Comparison of ENCODE assay signal across 11 mouse cellular contexts in genomic region chr8:110793511-110793910, GRCm38 (mm10). TPM values are rescaled to one million over a fixed set of nuclear protein-coding genes. Genes with fewer than 3 reads are reported as not detected.
DNase-seq lines count a peak whose midpoint lies in the region; ATAC-seq and TF ChIP-seq lines count a peak whose summit lies in the region.
"Had no signal": no experiment of that assay in that cellular context is flagged by ENCODE, and none has a peak within 500 bp of the region (broad histone marks: within the 10 kb centered on the region; RNA-seq: fewer than 3 reads in every experiment).

No protein-coding gene starts in this region.

- H3K9me3 ChIP-seq in intestine, embryonic 16.5 days (ENCODE audit: control insufficient read depth, low read length), result 0 out of 2 replicates have a peak, but pooled peaks cover 3% of the 10 kb centered on the region
- H3K9me3 ChIP-seq: limb, embryonic 15.5 days had no signal

- TF ChIP-seq CTCF in C2C12 (IDR thresholded peaks at IDR 0.05; ENCODE audit: control insufficient read depth, insufficient read depth, insufficient read length), result no peak

- peak overlapping the region; percentile 23 for H3K4me2 ChIP-seq in intestine, embryonic 16.5 days (ENCODE audit: low read depth, low read length)
- H3K4me2 ChIP-seq: limb, embryonic 15.5 days had no signal

- H3ac ChIP-seq in C2C12 (ENCODE audit: control insufficient read depth, insufficient read length, low read depth), result peak overlapping the region; percentile 81

- no peaks in the 10 kb centered on the region for H3K27me3 ChIP-seq in C2C12 (ENCODE audit: control insufficient read depth, insufficient read depth, insufficient read length)
- H3K27me3 ChIP-seq in intestine, embryonic 16.5 days (replicated peaks; ENCODE audit: control insufficient read depth, insufficient read depth, low read length), result no peaks in the 10 kb centered on the region
- H3K27me3 ChIP-seq: limb, embryonic 15.5 days had no signal

- H3K36me3 ChIP-seq in C2C12 (ENCODE audit: control insufficient read depth, insufficient read depth), result no peaks in the 10 kb centered on the region
- no peaks in the 10 kb centered on the region for H3K36me3 ChIP-seq in intestine, embryonic 16.5 days (ENCODE audit: control insufficient read depth, insufficient read depth, low read length)
- H3K36me3 ChIP-seq: limb, embryonic 15.5 days had no signal

- intact Hi-C loops in left cerebral cortex, postnatal 4 days (cut with DNase I), result no loop called here

- WGBS in intestine, embryonic 16.5 days, result 78% methylated on average over 9 of the region's 9 CpGs

- peak overlapping the region; percentile 80 for H3K27ac ChIP-seq in intestine, embryonic 16.5 days (ENCODE audit: low read length)
- H3K27ac ChIP-seq: heart, adult 2 months; limb, embryonic 15.5 days had no signal

- no peak for ATAC-seq in intestine, embryonic 16.5 days
- ATAC-seq: midbrain, embryonic 16.5 days had no signal

- peaks cover 2% of the 10 kb centered on the region for H3K79me3 ChIP-seq in C2C12 (ENCODE audit: low read depth)

- H3K4me1 ChIP-seq in intestine, embryonic 16.5 days (ENCODE audit: control insufficient read depth, insufficient read depth, low read length), result peaks cover 31% of the 10 kb centered on the region

- no peak overlapping the region for H3K9ac ChIP-seq in intestine, embryonic 16.5 days (ENCODE audit: low read depth, low read length)
- H3K9ac ChIP-seq: limb, embryonic 15.5 days had no signal

- peak overlapping the region; percentile 34 for H3K4me3 ChIP-seq in C2C12 (ENCODE audit: insufficient read depth, poor library complexity, severe bottlenecking)
- 0 out of 2 replicates have a peak overlapping the region, but pooled peaks have one; percentile 4 for H3K4me3 ChIP-seq in intestine, embryonic 16.5 days (ENCODE audit: low read length)
- H3K4me3 ChIP-seq: heart, adult 2 months; limb, embryonic 15.5 days had no signal

- DNase-seq in left cerebral cortex, adult 18-20 months (ENCODE audit: low spot score in 2 of 2), result peak; percentile 16 to 36
- no peak for DNase-seq in left cerebral cortex, postnatal 4 days
- DNase-seq in 3T3-L1 (ENCODE audit: low read depth, low spot score), result peak; percentile 99
- DNase-seq in adrenal gland, postnatal 4 days (ENCODE audit: low spot score in 2 of 2), result no peak
- no peak for DNase-seq in cerebellum, postnatal 4 days (ENCODE audit: low spot score in 2 of 2)
- DNase-seq: heart, adult 2 months had no signal

- peaks cover 25% of the 10 kb centered on the region for H3K79me2 ChIP-seq in C2C12 (ENCODE audit: control insufficient read depth, insufficient read depth)

TF ChIP-seq in C2C12, 6 proteins besides CTCF, POLR2A, EP300 and RAD21:
- peak; percentile 97 for TF ChIP-seq MYOD1 (IDR thresholded peaks at IDR 0.05; ENCODE audit: control insufficient read depth, insufficient read length, low read depth)
- TF ChIP-seq CEBPB (IDR thresholded peaks at IDR 0.05; ENCODE audit: low read depth), result peak; percentile 44
- peak; percentile 95 for TF ChIP-seq FOSL1 (IDR thresholded peaks at IDR 0.05; ENCODE audit: insufficient read depth, low read length, poor library complexity, severe bottlenecking)
- no peak for TF ChIP-seq MAX (IDR thresholded peaks at IDR 0.05)

RNA-seq across cellular contexts. Expression of gene Il34, which starts 12.2 kb away (rescaled TPM):
- total RNA-seq in left cerebral cortex, adult 18-20 months (2021), result 100 to 1,000 TPM; 102 to 106 TPM
- total RNA-seq in left cerebral cortex, postnatal 4 days (2021), result 10 to 100 TPM; 13.8 to 14.2 TPM
- polyA plus RNA-seq in C2C12 (2012; fragmentation: generic; extraction: Trizol), result 8.6 TPM
- polyA plus RNA-seq in intestine, embryonic 16.5 days (2015; fragmentation: Nextera tagmentation; extraction: Ambion mirVana), result 2.0 and 2.4 TPM in 2 replicates
- total RNA-seq in adrenal gland, postnatal 4 days (2021), result 1 to 10 TPM; 5.6 to 9.2 TPM
- total RNA-seq: neutrophil, adult 5-6 weeks had no signal

RNA-seq across cellular contexts. Expression of gene Cog4, which starts 52.9 kb away (rescaled TPM):
- 10 to 100 TPM; 54.3 to 58.6 TPM for total RNA-seq in left cerebral cortex, adult 18-20 months (2021)
- 10 to 100 TPM; 46.8 to 47.7 TPM for total RNA-seq in left cerebral cortex, postnatal 4 days (2021)
- 36.9 TPM for polyA plus RNA-seq in C2C12 (2012; fragmentation: generic; extraction: Trizol)
- polyA plus RNA-seq in intestine, embryonic 16.5 days (2015; fragmentation: Nextera tagmentation; extraction: Ambion mirVana), result 78.5 and 79.3 TPM in 2 replicates
- 10 to 100 TPM; 59.7 to 64.1 TPM for total RNA-seq in adrenal gland, postnatal 4 days (2021)

RNA-seq across cellular contexts. Expression of gene Sf3b3, which starts 53.1 kb away (rescaled TPM):
- total RNA-seq in left cerebral cortex, adult 18-20 months (2021), result 10 to 100 TPM; 61.7 to 63.8 TPM
- total RNA-seq in left cerebral cortex, postnatal 4 days (2021), result 10 to 100 TPM; 82.3 to 83.9 TPM
- polyA plus RNA-seq in C2C12 (2012; fragmentation: generic; extraction: Trizol), result 91.8 TPM
- 107 and 114 TPM in 2 replicates for polyA plus RNA-seq in intestine, embryonic 16.5 days (2015; fragmentation: Nextera tagmentation; extraction: Ambion mirVana)
- total RNA-seq in adrenal gland, postnatal 4 days (2021), result 100 to 1,000 TPM in 1 of 2 experiments, 10 to 100 TPM in 1; 93.3 to 108 TPM

Comparison
In these comparisons a context has a peak if more than half of its experiments do, and no peak if none do; other contexts are left out.
1. DNase-seq: peak in left cerebral cortex, adult 18-20 months (2 of 2) and 3T3-L1 (single experiment); none in left cerebral cortex, postnatal 4 days (single experiment), adrenal gland, postnatal 4 days (0 of 2) and cerebellum, postnatal 4 days (0 of 2).
2. RNA of gene Il34, which starts 12.2 kb away (total RNA-seq): 102 to 106 TPM in left cerebral cortex, adult 18-20 months; 13.8 to 14.2 TPM in left cerebral cortex, postnatal 4 days and 5.6 to 9.2 TPM in adrenal gland, postnatal 4 days; every median in the first group is over 4 times any median in the second.